Mouse (Mus musculus): ENCODE data around the gene Wdr62.
A peak's percentile ranks its signal among the peaks of the same experiment; 100 is the strongest.

Gene Wdr62

GRCm38 (mm10) chr7:30279951-30280669 is at the start of gene Wdr62, which contains the start of gene Thap8:
Gene Wdr62, minus strand, starts transcription at chr7:30280419.
Gene Thap8, plus strand, starts transcription at chr7:30280094.
- DNase-seq, result peak; percentile 92 to 94

- DNase-seq, result no peak
Observed at GRCm38 (mm10) chr7:30328379-30328778, 48.2 kb upstream of the Wdr62 start.

DNA sequence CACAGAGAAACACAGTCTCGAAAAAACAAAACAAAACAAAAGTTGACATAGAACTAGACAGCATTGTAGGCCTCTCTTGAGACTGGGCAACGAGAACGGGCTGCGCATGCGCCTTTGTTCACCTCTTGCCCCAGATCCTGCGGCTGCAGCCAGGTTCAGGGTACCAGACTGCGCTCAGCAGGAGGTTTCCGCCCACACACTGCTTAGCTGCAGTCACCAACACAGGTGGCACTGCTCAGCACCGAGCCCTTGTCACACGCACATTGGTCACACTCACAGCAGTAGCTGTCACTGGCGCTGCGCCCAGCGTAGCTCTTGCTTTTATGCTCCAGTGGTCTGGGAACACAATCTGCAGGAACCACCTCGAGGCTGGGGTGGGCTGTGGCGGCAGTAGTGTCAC is 46.9 kb upstream of the Wdr62 start:
- DNase-seq, result no peak

DNA sequence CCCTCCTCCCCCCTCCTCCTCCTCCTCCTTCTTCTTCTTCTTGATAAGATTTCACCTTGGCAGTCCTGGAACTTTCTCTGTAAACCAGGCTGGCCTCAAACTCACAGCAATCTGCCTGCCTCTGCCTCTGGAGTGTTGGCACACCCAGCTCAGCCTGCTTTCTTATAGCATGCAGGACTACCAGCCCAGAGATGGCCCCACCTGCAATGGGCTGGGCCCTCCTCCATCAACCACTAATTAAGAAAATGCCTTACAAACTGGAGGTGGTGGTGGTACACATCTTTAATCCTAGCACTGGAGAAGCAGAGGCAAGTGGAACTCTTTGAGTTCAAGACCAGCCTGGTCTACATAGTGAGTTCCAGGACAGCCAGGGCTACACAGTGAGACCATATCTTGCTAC is 46.2 kb upstream of the Wdr62 start:
- no peak for DNase-seq

GRCm38 (mm10) chr7:30325364-30325763 is 45.1 kb upstream of the Wdr62 start:
- DNase-seq, result peak; percentile 28 to 36

DNA sequence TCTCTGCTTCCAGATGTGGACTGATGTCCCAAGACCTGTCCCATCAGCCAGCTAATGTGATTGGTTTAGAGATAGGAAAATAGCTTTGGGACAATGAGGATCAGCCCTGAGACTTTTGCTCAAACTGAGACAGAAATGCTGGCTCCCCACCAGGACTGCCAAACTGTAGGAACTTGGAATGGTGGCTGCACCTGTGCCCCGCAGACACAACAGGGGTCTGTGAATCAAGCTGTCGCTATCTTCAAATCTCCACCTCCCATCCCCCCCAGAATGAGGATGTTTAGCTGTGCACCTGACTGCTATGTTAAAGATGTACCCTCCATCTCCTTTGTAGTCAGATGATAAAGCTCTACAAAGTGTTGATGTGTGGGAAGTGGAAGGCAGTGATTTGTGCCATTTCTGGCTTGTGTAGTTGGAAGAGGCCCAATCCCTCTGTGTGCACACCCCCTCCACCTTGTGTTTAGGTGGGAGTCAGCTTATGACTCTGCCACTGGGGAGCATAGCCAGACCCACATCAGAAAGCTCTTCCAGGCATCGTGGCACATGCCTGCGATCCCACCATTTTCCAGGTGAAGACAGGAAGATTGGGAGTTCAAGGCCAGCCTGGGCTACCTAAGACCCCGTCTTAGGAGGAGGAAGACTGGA is 44.2 kb upstream of the Wdr62 start:
- DNase-seq, result no peak

DNA sequence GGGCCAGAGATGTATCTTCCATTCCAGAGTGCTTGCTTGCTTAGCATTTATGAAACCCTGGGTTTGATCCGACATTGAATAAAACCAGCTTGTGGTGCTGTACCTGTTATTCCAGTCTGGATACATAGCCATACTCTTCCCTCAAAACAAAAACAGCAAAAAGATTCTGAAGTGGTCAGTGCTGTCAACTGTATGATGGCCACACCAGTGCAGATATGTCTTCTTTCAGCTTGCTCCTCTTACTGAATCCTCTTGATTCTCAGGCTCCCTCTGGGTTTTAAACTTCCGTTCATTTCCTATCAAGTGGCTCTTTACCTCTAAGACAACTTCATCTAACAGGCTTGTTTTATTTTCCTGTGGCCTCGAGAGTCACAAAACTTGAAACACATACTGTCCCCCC is 43.6 kb upstream of the Wdr62 start, which contains the start of gene Sdhaf1:
Gene Sdhaf1, minus strand, starts transcription at position 101 of the 400 bp plus-strand sequence.
- no peak for DNase-seq

DNA sequence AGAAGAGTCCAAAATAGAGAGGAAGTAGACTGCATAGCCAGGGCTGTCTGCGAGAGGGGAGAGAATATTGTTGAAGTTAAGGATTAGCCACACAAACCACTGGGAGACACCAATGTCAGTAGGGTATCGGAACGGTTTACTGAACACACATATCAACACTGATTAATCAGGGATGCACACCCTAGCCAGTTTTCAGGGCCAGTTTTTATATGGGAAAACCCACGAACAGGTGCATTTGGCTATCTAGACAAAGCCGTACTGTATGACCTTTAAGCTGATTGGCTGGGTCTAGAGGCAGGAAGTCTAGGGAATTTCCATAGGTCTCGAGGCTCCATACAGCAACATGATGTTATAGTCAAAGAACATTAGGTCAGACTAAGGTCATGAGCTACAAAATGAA is 42.6 kb upstream of the Wdr62 start:
- DNase-seq, result no peak

- peak; percentile 99 for DNase-seq
Observed at GRCm38 (mm10) chr7:30322285-30322667, 42.1 kb upstream of the Wdr62 start.

GRCm38 (mm10) chr7:30321539-30322284 is 41.5 kb upstream of the Wdr62 start, which contains the start of gene E130208F15Rik:
Gene E130208F15Rik, plus strand, starts transcription at chr7:30321740.
- DNase-seq, result peak; percentile 80 to 81

DNA sequence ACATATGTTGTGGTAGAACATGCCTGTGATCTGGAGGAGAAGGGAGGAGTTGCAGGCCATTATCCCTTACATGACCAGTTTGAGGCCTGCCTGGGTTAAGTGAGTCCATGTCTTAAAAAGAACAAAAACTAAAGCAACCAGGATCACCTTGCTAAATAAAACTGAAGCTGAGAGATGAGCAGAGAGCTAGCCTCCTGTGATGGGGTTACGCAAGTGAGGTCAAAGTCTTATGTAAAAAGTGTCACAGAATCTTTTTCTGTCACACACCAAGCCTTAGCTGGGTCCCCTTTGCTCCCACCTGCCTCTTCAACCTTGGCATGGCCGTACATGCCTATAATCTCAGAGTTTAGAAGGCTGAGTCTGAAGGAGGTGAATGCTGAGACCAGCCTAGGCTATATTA is 40.7 kb upstream of the Wdr62 start:
- DNase-seq, result no peak

DNA sequence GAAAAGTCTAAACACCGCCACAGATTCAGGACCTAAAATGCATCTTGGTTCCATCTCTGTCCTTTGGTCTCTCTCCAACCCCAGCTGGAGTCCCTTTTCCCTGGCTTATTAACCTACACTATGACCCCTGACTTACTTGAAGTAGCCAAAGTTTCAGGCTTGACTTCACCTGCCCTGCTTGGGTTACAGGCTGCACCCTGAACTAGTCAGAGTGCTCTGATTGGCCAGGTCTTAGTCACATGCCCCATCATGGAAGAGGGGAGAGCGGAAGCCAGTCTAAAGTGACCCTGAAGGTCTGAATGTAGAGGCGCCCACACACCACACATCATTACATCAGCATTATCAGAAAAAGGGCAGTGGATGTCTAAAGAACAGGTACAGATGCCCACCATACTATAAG is 37.9 kb upstream of the Wdr62 start:
- no peak for DNase-seq

GRCm38 (mm10) chr7:30315559-30316529 is 35.6 kb upstream of the Wdr62 start:
- DNase-seq, result no peak

DNA sequence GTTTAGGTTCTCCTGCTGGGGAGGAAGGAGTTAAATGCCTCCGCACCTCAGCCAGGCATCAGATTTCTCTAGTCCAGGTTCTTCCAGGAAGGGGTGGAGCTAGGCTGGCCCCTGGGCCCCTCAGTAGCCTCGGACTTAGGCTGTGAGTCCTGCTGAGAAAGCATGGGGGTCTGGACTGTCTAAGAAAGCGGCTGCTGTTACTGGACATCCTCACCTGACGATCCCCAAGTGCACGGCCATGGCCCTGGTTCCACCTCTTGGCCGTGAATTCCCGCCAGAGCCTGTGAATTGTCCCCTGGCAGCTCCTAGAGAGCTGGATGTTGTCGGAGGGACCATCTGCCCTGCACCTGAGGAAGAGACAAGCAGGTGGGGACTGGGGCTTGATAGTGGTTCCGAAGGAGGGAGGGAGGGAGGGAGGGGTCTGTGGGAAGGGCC is 34.5 kb upstream of the Wdr62 start, which contains the start of gene Syne4:
Gene Syne4, plus strand, starts transcription at position 87 of the 435 bp plus-strand sequence.
- DNase-seq, result no peak

DNA sequence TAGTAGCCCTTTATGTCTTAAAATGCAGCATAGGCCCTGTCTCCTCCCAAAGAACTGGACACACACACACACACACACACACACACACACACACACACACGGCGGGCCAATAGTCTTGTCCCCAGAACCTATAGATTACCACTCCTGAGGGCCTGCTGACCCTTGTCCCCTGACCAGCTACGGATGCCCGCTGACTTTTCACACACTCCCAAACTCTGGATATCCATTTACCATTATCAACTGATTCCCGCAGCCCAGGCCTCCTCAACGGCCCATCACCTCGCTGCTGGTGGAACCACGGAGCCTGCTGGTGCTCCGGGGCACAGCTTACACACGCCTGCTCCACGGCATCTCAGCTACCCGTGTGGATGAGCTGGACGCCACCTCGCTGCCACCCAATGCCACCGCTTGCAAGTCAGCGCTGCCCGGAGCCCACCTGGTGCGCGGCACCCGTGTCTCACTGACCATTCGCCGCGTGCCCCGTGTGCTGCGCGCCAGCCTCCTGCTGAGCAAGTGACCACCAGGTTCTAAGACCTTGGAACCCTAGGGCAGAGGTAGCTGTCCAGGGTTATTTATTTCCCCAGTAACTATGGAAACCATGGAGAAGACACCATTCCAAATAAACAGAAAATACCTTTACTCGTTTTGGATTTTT is 33.6 kb upstream of the Wdr62 start:
- DNase-seq, result no peak

DNA sequence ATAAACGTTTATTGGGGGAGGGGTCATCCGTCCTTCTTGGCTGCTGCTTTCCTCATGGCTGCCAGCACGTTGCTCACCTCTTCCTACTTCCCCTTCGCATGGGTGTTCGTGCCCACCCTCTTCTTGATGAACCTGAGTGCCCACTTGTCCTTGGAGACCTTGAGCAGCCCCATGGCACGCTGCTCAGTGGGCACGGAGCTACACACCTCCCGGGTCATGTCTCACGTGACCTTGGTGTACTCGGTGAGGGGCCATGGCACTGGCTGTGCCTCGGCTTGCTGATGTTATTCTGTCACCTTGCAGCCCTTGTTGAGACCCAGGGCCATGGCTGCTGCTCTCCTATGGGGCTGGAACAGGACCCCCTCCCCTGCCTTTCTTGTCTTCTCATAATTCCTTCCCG is 29.9 kb upstream of the Wdr62 start:
- DNase-seq, result no peak

DNA sequence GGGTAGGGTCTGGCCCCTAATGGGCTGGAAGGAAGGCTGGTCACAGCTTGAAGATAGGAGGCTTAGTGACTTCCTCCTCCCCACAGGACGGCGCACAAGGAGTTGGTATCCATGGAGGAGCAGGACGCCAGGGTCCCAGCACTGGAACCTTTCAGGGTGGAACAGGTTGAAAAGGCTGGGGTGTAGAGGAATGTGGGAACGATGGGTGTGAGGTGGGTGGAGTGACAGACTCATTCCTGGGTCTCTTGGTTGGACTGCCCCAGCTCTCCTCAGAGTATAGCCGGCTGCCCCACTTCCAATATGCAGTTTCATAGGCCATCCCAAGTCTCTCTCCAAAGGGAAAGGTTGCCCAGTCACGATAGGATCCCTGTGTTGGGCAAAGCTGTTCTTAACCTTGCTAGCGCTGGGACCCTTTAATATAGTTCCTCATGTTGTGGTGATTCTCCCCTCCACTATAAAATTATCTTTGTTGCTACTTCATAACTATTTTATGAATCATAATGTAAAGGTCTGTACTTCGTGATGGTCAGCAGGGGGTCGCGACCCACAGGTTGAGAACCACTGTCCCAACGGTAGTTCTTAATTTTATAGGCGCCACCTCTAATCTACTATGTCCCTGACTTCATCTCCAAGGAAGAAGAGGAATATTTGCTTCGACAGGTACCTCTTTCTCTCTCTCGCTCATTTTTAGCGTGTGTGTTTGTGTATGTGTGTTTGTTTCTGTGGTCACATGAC is 29.3 kb upstream of the Wdr62 start:
- no peak for DNase-seq

GRCm38 (mm10) chr7:30308076-30309005 is 28.1 kb upstream of the Wdr62 start, which contains the start of gene Alkbh6:
Gene Alkbh6, plus strand, starts transcription at chr7:30308717.
- DNase-seq, result peak; percentile 97

DNA sequence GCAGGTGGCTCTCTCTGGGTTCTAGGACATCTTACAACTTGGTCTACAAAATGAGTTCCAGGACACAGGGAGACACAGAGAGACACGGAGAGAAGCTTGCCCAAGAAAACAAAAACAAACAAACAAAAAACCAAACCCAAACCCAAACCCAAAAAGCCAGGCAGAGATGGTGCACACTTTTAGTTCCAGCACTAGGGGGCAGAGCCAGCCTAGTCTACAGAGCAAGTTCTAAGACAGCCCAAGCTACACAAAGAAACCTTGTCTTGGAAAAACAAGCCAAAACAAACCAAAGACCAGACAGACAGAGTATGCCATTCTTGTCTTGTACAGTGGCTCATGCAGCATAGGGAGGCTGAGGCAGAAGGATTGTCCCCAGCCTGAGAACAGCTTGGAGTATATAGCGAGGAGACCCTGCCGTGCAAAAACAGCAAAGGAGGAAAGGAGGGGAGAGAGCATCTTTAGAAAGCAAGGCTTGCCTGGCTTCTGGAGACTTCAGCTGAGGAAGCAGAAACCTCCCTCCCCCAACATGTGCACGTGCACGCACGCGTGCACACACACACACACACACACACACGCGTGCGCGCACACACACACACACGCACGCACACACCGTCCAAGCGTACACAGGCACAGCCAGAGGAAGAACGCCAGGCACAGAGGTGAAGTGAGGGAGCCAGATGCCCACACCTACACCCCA is 26.0 kb upstream of the Wdr62 start:
- DNase-seq, result no peak
